Mouse (Mus musculus) bone marrow macrophage, adult 2 months (primary cell): ENCODE results near the gene Eme2. TPM values are rescaled to one million over a fixed set of nuclear protein-coding genes. Genes with fewer than 3 reads are reported as not detected.
"Not testable (repeated sequence)": the region's sequence is repeated elsewhere in the genome, so short reads cannot be mapped to it uniquely, and the experiment has no call there.

Source experiments
- H3K27ac ChIP-seq: 2 replicates; pipeline ENCODE4 v1.5.1; 2012; ENCODE audit warnings: low read depth, low read length; ENCODE audit not compliant: insufficient read depth
- H3K4me1 ChIP-seq: 2 replicates; pipeline ENCODE4 v1.6.1; 2012; ENCODE audit warnings: low read length; ENCODE audit not compliant: control insufficient read depth, insufficient read depth
- H3K4me3 ChIP-seq: 2 replicates; pipeline ENCODE4 v1.5.1; 2012; ENCODE audit warnings: mild to moderate bottlenecking, low read length, moderate library complexity; ENCODE audit not compliant: insufficient read depth
- CTCF ChIP-seq: IDR thresholded peaks from 2 replicates; pipeline ENCODE4 v1.5.1; 2012; ENCODE audit warnings: low read depth, mild to moderate bottlenecking, low read length, moderate library complexity
- POLR2A ChIP-seq: IDR thresholded peaks from 2 replicates; pipeline ENCODE4 v1.6.1; 2012; ENCODE audit warnings: mild to moderate bottlenecking, low read depth, low read length, borderline replicate concordance
- polyA plus RNA-seq: library from polyadenylated mRNA; stranded (reverse); fragments of >200 nt; gene quantifications from 2 replicates; pipeline ENCODE4 v1.2.4, GENCODE M21; 2012; ENCODE audit not compliant: missing spikeins, insufficient read depth, insufficient read length

Eme2 gene
- polyA plus RNA-seq: 5.9 and 7.1 TPM in 2 replicates

- Histone ChIP-seq H3K4me1 (0 out of 2 replicates have a peak, but pooled peaks cover 4% of the 10 kb centered on the region), H3K4me3 (peak within 1 kb of the TSS; percentile 100), H3K27ac (peak within 1 kb of the TSS; percentile 59)
- TF ChIP-seq CTCF (no peak), POLR2A (peak; percentile 56; the same call in 1 of the 2 replicates)
Observed at GRCm38 (mm10) chr17:24894995-24895547, at the start of gene Eme2, which contains the start of gene Mrps34. TSS of gene Eme2 (minus strand) at chr17:24895087. TSS of gene Mrps34 (plus strand) at chr17:24895116.

GRCm38 (mm10) chr17:24943589-24943988 is 48.7 kb upstream of the Eme2 start:
- not testable (repeated sequence) for H3K4me3 ChIP-seq, H3K4me1 ChIP-seq

DNA sequence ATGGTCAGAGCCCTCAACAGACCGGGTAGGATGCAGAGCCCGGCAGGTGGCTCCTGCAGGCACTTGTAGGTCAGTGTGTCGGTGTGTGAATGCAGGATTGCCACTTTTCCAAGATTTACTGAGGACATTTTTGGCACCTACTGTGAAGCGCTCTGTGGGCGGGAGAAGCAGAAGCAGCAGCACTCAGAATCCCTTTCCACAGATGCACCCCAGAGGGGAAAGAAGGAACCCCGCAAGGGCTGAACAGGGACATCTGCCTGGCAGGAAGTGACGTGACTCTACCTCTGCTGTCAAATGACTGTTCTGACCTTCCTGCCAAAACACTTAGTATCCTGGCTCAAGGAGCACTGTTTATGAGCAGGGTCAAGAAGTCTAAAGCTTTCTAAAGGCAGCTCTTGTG is 48.1 kb upstream of the Eme2 start:
- no peak for TF ChIP-seq CTCF
- TF ChIP-seq POLR2A: no peak
- no peaks in the 10 kb centered on the region for H3K4me1 ChIP-seq
- H3K27ac ChIP-seq: no peak overlapping the region
- no peak overlapping the region for H3K4me3 ChIP-seq

More at GRCm38 (mm10) chr17:24943589-24943988, 48.7 kb upstream of the Eme2 start:
- not testable (repeated sequence) for H3K27ac ChIP-seq

DNA sequence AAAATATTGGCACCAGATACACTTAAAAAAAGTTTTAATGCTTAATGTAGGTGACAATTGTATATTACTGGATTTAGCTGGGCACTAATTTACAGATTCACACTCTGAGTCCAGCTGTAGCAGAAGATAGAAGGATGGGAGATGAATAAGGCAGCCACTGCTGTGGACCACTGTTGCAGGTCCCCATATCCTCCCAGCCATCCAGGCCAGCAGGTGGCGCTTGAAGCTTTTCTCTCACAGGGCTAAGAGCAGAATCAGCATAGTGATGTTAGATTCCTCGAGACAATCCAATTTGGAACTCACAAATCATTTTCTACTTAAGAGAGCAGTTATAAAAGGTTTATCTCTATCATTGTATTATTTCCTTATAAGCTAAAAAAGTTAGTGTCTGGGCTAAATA is 47.6 kb upstream of the Eme2 start:
- peak; percentile 48 for TF ChIP-seq CTCF
- H3K27ac ChIP-seq, H3K4me3 ChIP-seq, H3K4me1 ChIP-seq: not testable (repeated sequence)

DNA sequence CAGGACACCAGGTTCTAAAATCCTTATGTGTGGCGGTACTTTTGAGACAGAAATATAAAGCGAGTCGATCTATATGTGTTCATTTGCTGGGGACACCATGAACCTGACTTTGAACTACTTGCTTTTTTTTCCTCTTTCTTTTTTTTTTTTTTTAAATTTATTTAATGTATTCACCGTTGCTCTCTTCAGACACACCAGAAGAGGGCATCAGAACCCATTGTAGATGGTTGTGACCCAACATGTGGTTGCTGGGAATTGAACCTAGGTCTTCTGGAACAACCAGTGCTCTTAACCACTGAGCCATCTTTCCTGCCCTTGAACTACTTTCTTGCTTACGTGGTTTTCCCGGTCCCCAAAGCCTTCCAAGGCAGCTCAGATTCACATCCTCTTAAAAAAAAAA is 42.4 kb upstream of the Eme2 start:
- Histone ChIP-seq H3K27ac (peak overlapping the region; percentile 79), H3K4me3 (peak overlapping the region; percentile 96), H3K4me1 (peaks cover 16% of the 10 kb centered on the region)
- TF ChIP-seq CTCF: no peak
- TF ChIP-seq POLR2A: no peak

- TF ChIP-seq POLR2A (no peak), CTCF (no peak)
- Histone ChIP-seq H3K27ac (peak within 1 kb of the TSS; percentile 79), H3K4me1 (peaks cover 16% of the 10 kb centered on the region), H3K4me3 (peak within 1 kb of the TSS; percentile 96)
Observed at GRCm38 (mm10) chr17:24936259-24937237, 41.7 kb upstream of the Eme2 start, which contains the start of gene Mapk8ip3. TSS of gene Mapk8ip3 (minus strand) at chr17:24936977.

DNA sequence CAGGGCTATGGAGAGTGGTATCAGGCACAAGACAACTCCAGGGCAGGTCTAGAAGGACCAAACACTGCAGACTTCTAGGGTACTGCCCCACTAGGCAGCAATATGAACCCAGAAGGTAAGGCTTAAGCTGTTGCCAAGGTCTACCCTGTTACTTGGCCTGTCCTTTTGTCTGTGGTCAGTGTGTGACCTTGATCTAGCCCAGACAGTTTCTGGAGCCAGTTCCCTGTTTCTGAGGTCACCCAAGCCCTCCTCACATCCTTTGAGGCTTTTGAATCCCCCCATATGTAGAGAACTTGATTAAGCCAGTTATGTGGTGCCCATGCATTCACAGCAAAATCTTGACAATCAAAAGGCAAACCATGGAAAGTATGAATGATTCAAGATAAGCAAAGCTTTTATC is 40.8 kb upstream of the Eme2 start:
- Histone ChIP-seq H3K4me1 (peaks cover 16% of the 10 kb centered on the region), H3K27ac (no peak overlapping the region), H3K4me3 (peak overlapping the region; percentile 96)
- TF ChIP-seq POLR2A (no peak), CTCF (no peak)

- no peak overlapping the region for H3K27ac ChIP-seq
- H3K4me3 ChIP-seq: peak overlapping the region; percentile 96; the same call in 1 of the 2 replicates
- TF ChIP-seq CTCF (no peak), POLR2A (no peak)
- H3K4me1 ChIP-seq: peaks cover 16% of the 10 kb centered on the region
Observed at GRCm38 (mm10) chr17:24934926-24935325, 40.0 kb upstream of the Eme2 start.

DNA sequence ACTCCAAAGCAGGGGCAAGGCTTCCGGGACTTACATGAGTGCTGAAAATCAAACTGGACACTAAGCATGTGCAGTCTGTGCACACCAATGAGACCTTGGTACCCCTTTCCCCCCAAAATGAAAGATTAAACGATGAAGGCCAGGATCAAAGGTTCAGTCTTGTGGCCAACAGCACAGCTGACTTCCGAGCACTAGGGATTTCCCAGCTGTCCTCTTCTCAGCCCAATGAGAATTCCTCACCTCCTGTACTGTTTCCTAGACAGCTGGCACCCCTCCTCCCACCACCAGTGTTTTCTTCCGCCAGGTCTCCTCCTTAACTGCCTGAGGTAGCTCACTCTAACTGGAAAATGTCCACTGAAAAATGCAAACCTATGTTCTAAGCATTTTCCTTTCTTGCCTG is 38.3 kb upstream of the Eme2 start:
- no peak for TF ChIP-seq POLR2A
- H3K4me1 ChIP-seq: peaks cover 25% of the 10 kb centered on the region
- no peak overlapping the region for H3K4me3 ChIP-seq
- no peak overlapping the region for H3K27ac ChIP-seq

GRCm38 (mm10) chr17:24932431-24932830 is 37.5 kb upstream of the Eme2 start:
- Histone ChIP-seq H3K4me1 (peaks cover 25% of the 10 kb centered on the region), H3K27ac (no peak overlapping the region), H3K4me3 (no peak overlapping the region)
- TF ChIP-seq POLR2A (no peak), CTCF (no peak)
